Mouse (Mus musculus) hindbrain, embryonic 14.5 days (tissue): Measurements from ENCODE around the gene Btnl6. TPM values are rescaled to one million over a fixed set of nuclear protein-coding genes. Genes with fewer than 3 reads are reported as not detected.
"Not testable (repeated sequence)": the region's sequence is repeated elsewhere in the genome, so short reads cannot be mapped to it uniquely, and the experiment has no call there.

Experiments
- ATAC-seq: fragments of 200-750 bp; cut with Nextera tagmentation; 2 replicates; pipeline ENCODE4 v1.8.0; 2017; ENCODE audit warnings: moderate number of reproducible peaks, mild to moderate bottlenecking, moderate TSS enrichment, moderate library complexity; ENCODE audit not compliant: low FRiP score
- DNase-seq: peaks from one replicate; pipeline ENCODE4 v3.0.0-alpha.2; 2015; ENCODE audit warnings: low spot score
- H3K27ac ChIP-seq: fragments of 300-500 bp; sonication (generic); 2 replicates; pipeline ENCODE4 v1.5.1; 2014; ENCODE audit warnings: mild to moderate bottlenecking, moderate library complexity
- H3K27me3 ChIP-seq: fragments of 300-500 bp; sonication (generic); 2 replicates; pipeline ENCODE4 v1.6.1; 2014; ENCODE audit warnings: mild to moderate bottlenecking, low read length, mixed read lengths; ENCODE audit not compliant: control insufficient read depth, insufficient read depth
- H3K36me3 ChIP-seq: fragments of 300-500 bp; sonication (generic); replicated peaks from 2 replicates; pipeline ENCODE4 v1.6.1; 2014; ENCODE audit not compliant: control insufficient read depth, insufficient read depth
- H3K4me1 ChIP-seq: fragments of 300-500 bp; sonication (generic); replicated peaks from 2 replicates; pipeline ENCODE4 v1.6.1; 2014; ENCODE audit warnings: antibody characterized with exemption, low read length, mixed read lengths; ENCODE audit not compliant: control insufficient read depth, insufficient read depth
- H3K4me2 ChIP-seq: fragments of 300-500 bp; sonication (generic); replicated peaks from 2 replicates; pipeline ENCODE4 v1.6.1; 2014; ENCODE audit warnings: mild to moderate bottlenecking, moderate library complexity
- H3K4me3 ChIP-seq: fragments of 300-500 bp; sonication (generic); replicated peaks from 2 replicates; pipeline ENCODE4 v1.5.1; 2014; ENCODE audit warnings: mild to moderate bottlenecking, low read length
- H3K9ac ChIP-seq: fragments of 300-500 bp; sonication (generic); 2 replicates; pipeline ENCODE4 v1.6.1; 2014
- H3K9me3 ChIP-seq: fragments of 300-500 bp; sonication (generic); 2 replicates; pipeline ENCODE4 v1.6.1; 2016; ENCODE audit warnings: low read length; ENCODE audit not compliant: control insufficient read depth
- WGBS: fragments of 180-500 bp; shearing (Covaris S2); extraction: QIAGEN DNeasy Blood & Tissue Kit; methylation state at CpG from one replicate; pipeline ENCODE4 v1.1.7; 2014; 5-methylcytosine and 5-hydroxymethylcytosine counted together
- polyA plus RNA-seq: library from polyadenylated mRNA; unstranded; fragments of >200 nt; fragmentation: Nextera tagmentation; extraction: Ambion mirVana; gene quantifications from 2 replicates; pipeline ENCODE4 v1.2.1, GENCODE M21; 2014

Btnl6 gene
- polyA plus RNA-seq, 1 experiment from 2014 or later, result not detected

- H3K4me1 ChIP-seq, result no peaks in the 10 kb centered on the region
- H3K36me3 ChIP-seq, result no peaks in the 10 kb centered on the region
- H3K27ac ChIP-seq, result no peak overlapping the region
- DNase-seq (no peak), ATAC-seq (no peak)
- no peak overlapping the region for H3K4me3 ChIP-seq
- no peaks in the 10 kb centered on the region for H3K9me3 ChIP-seq
- H3K27me3 ChIP-seq, result no peaks in the 10 kb centered on the region
- H3K9ac ChIP-seq, result no peak overlapping the region
- no peak overlapping the region for H3K4me2 ChIP-seq
- 93% methylated on average over 1 of the region's 2 CpGs for WGBS
Observed at GRCm38 (mm10) chr17:34476427-34476826, 40.7 kb downstream of the Btnl6 start.

- H3K9me3 ChIP-seq, result no peaks in the 10 kb centered on the region
- H3K9ac ChIP-seq, result no peak overlapping the region
- DNase-seq, result no peak
- no peak overlapping the region for H3K4me3 ChIP-seq
- no peak overlapping the region for H3K4me2 ChIP-seq
- no peak overlapping the region for H3K27ac ChIP-seq
- ATAC-seq, result no peak
- H3K4me1 ChIP-seq, result no peaks in the 10 kb centered on the region
- H3K36me3 ChIP-seq, result no peaks in the 10 kb centered on the region
- WGBS, result 79% methylated on average over 3 of the region's 3 CpGs
- no peaks in the 10 kb centered on the region for H3K27me3 ChIP-seq
Observed at GRCm38 (mm10) chr17:34475060-34475459, 42.1 kb downstream of the Btnl6 start.

DNA sequence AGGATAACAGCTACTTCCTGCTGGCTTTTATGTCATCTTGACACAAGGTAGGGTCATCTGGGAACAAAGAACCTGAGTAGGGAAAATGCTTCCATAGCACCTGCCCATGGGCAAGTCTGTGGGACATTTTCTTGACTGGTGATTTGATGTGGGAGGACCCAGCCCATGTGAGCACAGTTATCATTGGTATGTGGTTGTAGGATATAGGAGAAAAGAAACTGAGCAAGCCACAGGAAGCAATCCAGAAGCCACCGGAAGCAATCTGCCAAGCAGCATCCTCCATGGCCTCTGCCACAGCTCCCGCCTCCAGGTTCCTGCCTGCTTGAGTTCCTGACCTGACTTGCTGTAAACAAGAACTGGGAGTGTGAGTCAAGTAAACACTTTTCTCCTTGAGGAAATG lies 46.7 kb downstream of the Btnl6 start:
- H3K36me3 ChIP-seq, result no peaks in the 10 kb centered on the region
- no peak for ATAC-seq
- H3K4me2 ChIP-seq, result no peak overlapping the region
- no peak overlapping the region for H3K27ac ChIP-seq
- H3K9ac ChIP-seq, result no peak overlapping the region
- WGBS, result 98% methylated on average over 2 of the region's 2 CpGs
- H3K27me3 ChIP-seq, result no peaks in the 10 kb centered on the region
- H3K4me1 ChIP-seq, result no peaks in the 10 kb centered on the region
- no peak overlapping the region for H3K4me3 ChIP-seq
- DNase-seq, result no peak
- no peaks in the 10 kb centered on the region for H3K9me3 ChIP-seq

DNA sequence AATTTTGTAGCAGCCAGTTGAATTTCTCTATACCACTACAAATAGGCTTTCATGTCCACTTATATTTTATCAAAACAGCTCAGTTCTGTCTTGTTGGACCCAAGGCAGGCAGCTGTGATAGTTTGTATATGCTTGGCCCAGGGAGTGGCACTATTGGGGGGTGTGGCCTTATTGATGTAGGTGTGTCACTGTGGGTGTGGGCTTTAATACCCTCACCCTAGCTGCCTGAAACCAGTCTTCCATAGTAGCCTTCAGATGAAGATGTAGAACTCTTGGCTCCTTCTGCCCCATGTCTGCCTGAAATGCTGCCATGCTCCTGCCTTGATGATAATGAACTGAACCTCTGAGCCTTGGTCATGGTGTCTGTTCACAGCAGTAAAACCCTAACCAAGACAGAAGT lies 51.2 kb downstream of the Btnl6 start:
- not testable (repeated sequence) for H3K27me3 ChIP-seq, H3K9me3 ChIP-seq, H3K27ac ChIP-seq, DNase-seq, H3K4me3 ChIP-seq, H3K4me1 ChIP-seq, H3K36me3 ChIP-seq, H3K4me2 ChIP-seq, ATAC-seq, H3K9ac ChIP-seq

DNA sequence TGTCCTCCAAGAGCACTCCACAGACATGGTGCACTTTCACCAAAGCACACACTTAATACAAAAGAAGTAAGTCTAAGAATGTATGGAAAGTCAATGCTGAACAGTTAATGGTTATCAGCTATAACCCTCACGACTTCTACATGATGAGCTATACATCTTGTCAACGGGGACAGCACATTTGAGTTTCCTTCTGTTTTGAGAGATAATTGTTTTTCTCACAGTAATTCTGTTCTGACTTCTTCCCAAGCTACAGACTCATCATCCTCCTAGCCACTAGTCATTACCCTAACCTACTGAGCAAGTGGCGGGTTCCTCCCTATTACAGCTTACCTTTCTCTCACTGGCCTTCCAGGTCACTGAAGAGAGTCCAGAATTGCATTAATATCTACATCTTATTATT lies 57.9 kb downstream of the Btnl6 start:
- Histone ChIP-seq H3K9me3 (no peaks in the 10 kb centered on the region), H3K4me1 (no peaks in the 10 kb centered on the region), H3K27ac (no peak overlapping the region), H3K4me2 (no peak overlapping the region), H3K27me3 (no peaks in the 10 kb centered on the region), H3K4me3 (no peak overlapping the region), H3K36me3 (no peaks in the 10 kb centered on the region), H3K9ac (no peak overlapping the region)
- no peak for ATAC-seq
- WGBS, result 88% methylated on average over 3 of the region's 3 CpGs
- DNase-seq, result no peak

Other genes with a start within 250 kb of the Btnl6 start
- 0.31 and 0.58 TPM in 2 replicates for gene H2-Aa, start 229.5 kb downstream of the Btnl6 start, polyA plus RNA-seq
- gene H2-Eb1, start 211.5 kb downstream of the Btnl6 start, polyA plus RNA-seq, result 3.9 and 4.2 TPM in 2 replicates
- gene H2-Eb2, start 191.7 kb downstream of the Btnl6 start, polyA plus RNA-seq, result 0.12 and 0.35 TPM in 2 replicates
- gene Btnl2, start 162.5 kb downstream of the Btnl6 start, polyA plus RNA-seq, result 0.10 TPM in 1 of 2 replicates, not detected in the other
- not detected in 2 replicates for gene Btnl1, start 140.2 kb downstream of the Btnl6 start, polyA plus RNA-seq
- 4.2 and 5.6 TPM in 2 replicates for gene BC051142, start 118.5 kb downstream of the Btnl6 start, polyA plus RNA-seq
- not detected in 2 replicates for gene Btnl4, start 40.0 kb downstream of the Btnl6 start, polyA plus RNA-seq
- gene Notch4, start 46.9 kb upstream of the Btnl6 start, polyA plus RNA-seq, result 11.1 and 12.1 TPM in 2 replicates
- 4.2 and 4.7 TPM in 2 replicates for gene Gpsm3, start 72.5 kb upstream of the Btnl6 start, polyA plus RNA-seq
- gene Pbx2, start 73.9 kb upstream of the Btnl6 start, polyA plus RNA-seq, result 7.1 and 10.5 TPM in 2 replicates
- gene Ager, start 80.5 kb upstream of the Btnl6 start, polyA plus RNA-seq, result 1.1 and 1.4 TPM in 2 replicates
- gene Rnf5, start 86.3 kb upstream of the Btnl6 start, polyA plus RNA-seq, result 196 and 211 TPM in 2 replicates
- gene Agpat1, start 86.9 kb upstream of the Btnl6 start, polyA plus RNA-seq, result 123 and 126 TPM in 2 replicates
- 8.8 and 11.4 TPM in 2 replicates for gene Egfl8, start 98.6 kb upstream of the Btnl6 start, polyA plus RNA-seq
- 22.2 and 25.4 TPM in 2 replicates for gene Ppt2, start 111.2 kb upstream of the Btnl6 start, polyA plus RNA-seq
- gene Prrt1, start 112.2 kb upstream of the Btnl6 start, polyA plus RNA-seq, result 7.3 and 8.6 TPM in 2 replicates
- 11.7 and 12.9 TPM in 2 replicates for gene Fkbpl, start 127.4 kb upstream of the Btnl6 start, polyA plus RNA-seq
- gene Atf6b, start 129.8 kb upstream of the Btnl6 start, polyA plus RNA-seq, result 84.7 and 87.6 TPM in 2 replicates
- 0.24 and 0.43 TPM in 2 replicates for gene Tnxb, start 153.2 kb upstream of the Btnl6 start, polyA plus RNA-seq
- 0.22 TPM in 1 of 2 replicates, not detected in the other for gene C4b, start 226.5 kb upstream of the Btnl6 start, polyA plus RNA-seq